Mouse (Mus musculus): ENCODE data around the gene Mfn1. TPM values are rescaled to one million over a fixed set of nuclear protein-coding genes. Genes with fewer than 3 reads are reported as not detected.

Mfn1 gene
- polyA plus RNA-seq, 1 experiment from 2014 or later = 45.0 TPM

DNA sequence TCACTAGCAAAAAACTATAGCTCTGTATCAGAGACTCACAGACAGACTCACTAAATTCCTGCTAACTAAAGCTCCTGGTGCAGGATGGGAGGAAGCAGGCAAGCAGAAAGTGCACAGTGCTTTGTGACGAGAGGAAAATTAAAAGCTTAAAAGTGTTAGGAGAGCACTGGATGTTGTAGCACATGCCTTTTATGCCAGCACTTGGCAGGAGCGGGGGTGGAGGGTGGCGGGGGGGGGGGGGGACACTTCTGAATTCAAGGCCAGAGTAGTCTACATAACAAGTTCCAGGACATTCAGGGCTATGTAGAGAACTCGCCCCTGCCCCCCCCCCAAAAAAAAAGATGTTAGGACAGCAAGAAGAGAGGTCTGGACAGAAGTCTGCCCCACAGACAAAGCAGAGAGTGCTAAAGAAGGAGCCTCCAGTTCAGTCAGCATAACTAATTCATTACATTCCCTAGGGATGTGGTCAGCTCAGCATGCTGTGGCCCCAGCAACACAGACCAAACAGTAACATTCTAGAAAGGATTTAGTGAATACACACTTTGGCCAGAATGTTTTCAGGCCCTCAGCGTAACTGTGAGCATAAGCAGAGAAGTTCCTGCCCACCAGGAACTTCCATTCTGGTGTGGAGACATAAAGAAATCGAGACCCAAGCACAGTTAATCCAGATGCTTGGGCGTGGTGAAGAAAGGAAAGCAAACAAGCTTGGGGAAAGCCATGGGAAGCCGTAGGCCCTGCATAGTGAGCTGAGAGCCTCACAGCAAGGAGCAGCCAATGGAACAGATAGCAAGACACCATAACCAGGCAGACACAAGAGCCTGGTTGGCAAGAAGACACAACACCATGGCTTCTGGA is 33.2 kb upstream of the Mfn1 start:
- no peak; the same call in 1 of the 2 replicates for ATAC-seq (ENCODE audit: low FRiP score, low read depth)
- no peaks in the 10 kb centered on the region for H3K27me3 ChIP-seq
- no peaks in the 10 kb centered on the region for H3K36me3 ChIP-seq
- H3K9ac ChIP-seq = no peak overlapping the region
- H3K27ac ChIP-seq (replicated peaks) = no peak overlapping the region
- no peaks in the 10 kb centered on the region for H3K9me3 ChIP-seq
- H3K4me1 ChIP-seq (replicated peaks) = no peaks in the 10 kb centered on the region
- WGBS = 39% methylated on average over 8 of the region's 8 CpGs
- no peak overlapping the region for H3K4me3 ChIP-seq
- no peak overlapping the region for H3K4me2 ChIP-seq

DNA sequence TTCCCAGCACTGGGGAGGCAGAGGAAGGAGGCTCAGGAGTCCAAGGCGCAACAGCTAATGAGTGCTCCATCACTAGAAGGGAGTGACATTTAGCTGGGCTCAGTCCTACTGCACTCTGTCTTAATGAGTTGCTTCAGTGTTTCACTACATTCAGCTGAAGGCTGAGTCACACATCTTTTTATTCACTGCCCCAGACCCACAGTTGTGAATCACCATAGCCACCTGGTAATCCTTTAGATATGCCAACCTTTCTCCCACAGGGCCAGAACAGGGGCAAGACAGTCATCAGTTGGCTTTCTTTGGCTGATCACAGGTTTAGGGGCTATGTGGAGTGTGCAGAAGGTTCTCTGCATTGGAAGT is 32.6 kb upstream of the Mfn1 start:
- no peak overlapping the region for H3K4me2 ChIP-seq
- H3K9ac ChIP-seq = no peak overlapping the region
- no peaks in the 10 kb centered on the region for H3K4me1 ChIP-seq (replicated peaks)
- no peak for ATAC-seq (ENCODE audit: low FRiP score, low read depth)
- H3K27me3 ChIP-seq = no peaks in the 10 kb centered on the region
- WGBS = 85% methylated on average over 1 of the region's 1 CpGs
- no peaks in the 10 kb centered on the region for H3K9me3 ChIP-seq
- H3K27ac ChIP-seq (replicated peaks) = no peak overlapping the region
- H3K4me3 ChIP-seq = no peak overlapping the region
- no peaks in the 10 kb centered on the region for H3K36me3 ChIP-seq

DNA sequence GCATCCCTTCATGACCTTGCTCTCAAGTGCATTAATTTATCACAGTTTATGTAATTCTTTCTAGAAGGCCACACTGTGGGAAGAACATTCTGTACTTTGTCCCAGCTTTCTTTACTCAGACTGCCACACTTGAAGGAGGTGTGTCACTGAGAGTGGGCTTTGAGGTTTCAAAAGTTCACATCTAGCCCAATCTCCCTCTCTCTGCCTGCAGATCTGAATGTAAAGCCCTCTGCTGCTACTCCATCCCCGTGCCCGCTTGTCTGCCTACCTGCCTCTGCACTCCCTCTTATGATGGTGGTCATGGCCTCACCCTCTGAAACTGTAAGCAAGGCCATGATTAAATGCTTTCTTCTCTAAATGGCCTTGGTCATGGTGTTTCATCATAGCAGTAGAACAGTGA is 28.9 kb upstream of the Mfn1 start:
- no peak overlapping the region for H3K9ac ChIP-seq
- H3K4me3 ChIP-seq = no peak overlapping the region
- no peaks in the 10 kb centered on the region for H3K9me3 ChIP-seq
- H3K27me3 ChIP-seq = no peaks in the 10 kb centered on the region
- ATAC-seq (ENCODE audit: low FRiP score, low read depth) = no peak
- no peaks in the 10 kb centered on the region for H3K36me3 ChIP-seq
- no peak overlapping the region for H3K4me2 ChIP-seq
- H3K4me1 ChIP-seq (replicated peaks) = no peaks in the 10 kb centered on the region
- H3K27ac ChIP-seq (replicated peaks) = no peak overlapping the region
- WGBS = 93% methylated on average over 2 of the region's 2 CpGs

DNA sequence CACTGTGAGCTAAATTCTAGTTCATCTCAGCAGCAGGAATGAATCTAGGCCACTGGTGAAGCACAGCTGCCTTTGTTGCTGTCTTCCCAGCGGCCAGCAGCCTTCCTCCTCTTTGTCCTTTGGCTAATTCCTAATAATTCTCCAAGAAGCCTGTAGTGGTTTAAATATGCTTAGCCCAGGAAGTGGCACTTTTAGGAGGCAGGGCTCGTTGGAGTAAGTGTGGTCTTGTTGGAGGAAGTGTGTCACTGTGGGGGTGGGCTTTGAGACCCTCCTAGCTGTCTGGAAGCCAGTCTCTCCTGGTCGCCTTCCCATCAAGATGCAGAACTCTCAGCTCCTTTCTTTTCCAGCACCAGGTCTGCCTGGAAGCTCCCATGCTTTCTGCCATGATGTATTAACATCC is 23.4 kb upstream of the Mfn1 start:
- no peak overlapping the region for H3K4me2 ChIP-seq
- H3K36me3 ChIP-seq = no peaks in the 10 kb centered on the region
- H3K4me3 ChIP-seq = no peak overlapping the region
- no peak overlapping the region for H3K9ac ChIP-seq
- H3K9me3 ChIP-seq = no peaks in the 10 kb centered on the region
- H3K27me3 ChIP-seq = no peaks in the 10 kb centered on the region
- no peak overlapping the region for H3K27ac ChIP-seq (replicated peaks)
- H3K4me1 ChIP-seq (replicated peaks) = peaks cover 14% of the 10 kb centered on the region
- ATAC-seq (ENCODE audit: low FRiP score, low read depth) = no peak
- WGBS = 68% methylated on average over 3 of the region's 3 CpGs

DNA sequence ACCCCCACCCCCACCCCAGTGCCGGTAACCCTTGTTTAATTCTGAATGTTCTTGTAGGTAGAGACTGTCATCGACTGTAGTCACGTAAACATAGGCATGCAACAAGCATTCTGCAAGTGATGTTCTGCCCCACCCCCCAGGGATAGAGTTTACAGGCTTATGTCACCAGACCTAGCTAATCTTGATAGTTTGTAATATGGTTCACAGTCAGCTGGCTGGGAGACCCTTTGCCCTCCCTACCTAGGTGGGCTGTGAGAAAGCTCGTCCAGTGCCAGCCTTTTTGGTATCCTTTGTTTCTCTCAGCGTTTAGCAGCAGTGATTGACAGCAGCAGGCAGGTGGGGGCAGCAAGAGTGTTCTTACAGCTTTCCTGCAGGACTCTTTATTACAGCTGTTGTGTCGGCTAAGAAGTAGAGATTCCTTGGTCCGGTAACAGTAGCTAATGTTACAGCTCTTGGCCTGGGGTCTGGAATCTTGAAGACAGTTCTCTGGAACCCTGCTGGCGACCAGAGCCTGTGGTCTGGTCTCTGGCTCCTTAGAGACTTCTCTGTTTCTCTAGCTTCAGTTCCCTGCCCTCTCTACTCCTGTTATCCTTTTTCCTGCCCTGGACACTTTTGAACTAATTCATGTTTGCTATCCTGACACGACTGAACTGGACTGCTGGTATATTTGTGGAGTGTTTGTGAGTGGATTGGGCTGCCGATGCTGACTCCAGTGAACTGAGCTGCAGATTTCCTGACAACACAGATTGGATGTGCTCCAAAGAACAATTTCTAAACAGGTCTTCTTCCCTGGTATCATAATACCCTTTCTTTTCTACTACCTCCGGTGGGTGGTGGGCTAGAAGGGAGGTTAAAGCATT is 22.7 kb upstream of the Mfn1 start:
- Histone ChIP-seq H3K27me3 (no peaks in the 10 kb centered on the region), H3K4me1 (replicated peaks) (peaks cover 19% of the 10 kb centered on the region), H3K9ac (no peak overlapping the region), H3K4me2 (no peak overlapping the region), H3K36me3 (no peaks in the 10 kb centered on the region), H3K27ac (replicated peaks) (no peak overlapping the region), H3K9me3 (no peaks in the 10 kb centered on the region), H3K4me3 (no peak overlapping the region)
- no peak for ATAC-seq (ENCODE audit: low FRiP score, low read depth)
- WGBS = 61% methylated on average over 11 of the region's 11 CpGs

DNA sequence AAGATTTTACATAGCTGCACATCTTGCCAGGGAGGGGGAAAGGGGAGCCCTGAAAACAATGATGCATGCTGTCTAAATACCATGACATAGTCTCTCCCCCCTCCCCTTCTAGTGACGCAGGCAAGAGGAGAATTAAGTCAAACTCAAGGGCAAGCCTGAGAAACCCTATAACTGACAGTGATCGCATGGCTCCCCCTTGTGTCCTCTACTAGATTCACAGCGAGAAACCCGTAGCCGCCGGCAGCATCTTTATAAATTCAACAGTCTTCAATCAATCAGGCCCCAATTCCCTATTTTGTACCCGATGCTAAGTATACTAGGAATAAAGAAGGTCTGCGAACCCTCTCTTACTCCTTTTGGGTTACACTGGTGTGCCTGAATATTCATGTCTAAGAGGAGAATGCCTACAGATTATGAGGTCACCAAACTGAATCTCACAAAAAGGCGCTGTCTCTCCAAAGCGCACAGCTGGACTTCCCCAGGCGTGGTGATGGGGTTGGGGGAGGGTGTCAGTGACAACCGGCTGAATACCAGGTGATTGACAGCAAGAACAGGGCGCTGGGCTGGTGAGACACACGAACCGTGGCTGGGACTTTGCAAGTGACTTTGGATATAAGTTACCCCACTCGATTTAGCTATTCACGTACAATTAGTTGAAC is 20.5 kb upstream of the Mfn1 start:
- Histone ChIP-seq H3K4me3 (peak overlapping the region; percentile 17; the same call in 1 of the 2 replicates), H3K27ac (replicated peaks) (peak overlapping the region; percentile 78; the same call in 1 of the 2 replicates), H3K4me2 (peak overlapping the region; percentile 65), H3K9ac (no peak overlapping the region), H3K36me3 (no peaks in the 10 kb centered on the region), H3K27me3 (no peaks in the 10 kb centered on the region), H3K9me3 (no peaks in the 10 kb centered on the region), H3K4me1 (replicated peaks) (peaks cover 38% of the 10 kb centered on the region)
- 3% methylated on average over 17 of the region's 17 CpGs for WGBS
- no peak for ATAC-seq (ENCODE audit: low FRiP score, low read depth)

DNA sequence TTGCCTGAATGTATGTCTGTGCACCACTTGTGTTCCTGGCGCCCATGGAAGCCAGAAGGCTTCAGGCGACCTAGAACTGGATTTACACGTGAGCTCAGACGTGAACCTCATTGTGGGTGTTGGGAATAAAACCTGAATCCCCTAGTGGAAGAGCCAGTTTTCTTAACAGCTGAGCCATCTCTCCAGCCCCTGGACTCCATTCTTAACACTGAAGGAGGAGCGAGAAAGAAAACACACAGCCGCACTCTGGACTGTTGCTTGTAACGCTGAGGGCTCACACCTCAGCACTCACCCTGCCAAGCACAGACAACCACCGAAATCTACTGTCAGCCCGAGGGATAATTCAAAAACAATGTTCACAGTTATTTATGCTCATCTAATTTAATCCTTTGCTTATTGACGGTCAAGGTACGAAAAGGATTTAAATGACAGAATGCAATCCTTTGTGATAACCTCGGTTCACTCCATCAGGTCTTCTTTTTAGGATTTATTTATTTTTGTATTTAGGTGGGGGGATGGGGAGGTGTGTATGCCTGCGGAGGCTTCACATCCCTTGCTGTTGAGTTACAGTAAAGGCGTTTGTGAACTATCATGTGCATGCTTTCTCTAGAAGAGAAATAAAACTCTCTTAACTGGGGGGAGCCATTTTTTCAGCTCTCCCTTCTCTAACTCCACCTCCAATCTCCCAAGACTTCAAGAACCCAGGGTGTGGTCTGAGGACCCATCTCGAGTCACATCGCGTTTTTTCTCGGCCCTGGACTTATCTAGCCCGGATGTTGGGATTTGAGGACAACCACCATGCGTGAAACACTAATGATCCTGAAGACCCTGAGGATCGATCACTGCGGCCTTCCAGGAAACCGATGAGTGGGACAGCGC is 19.5 kb upstream of the Mfn1 start, which contains the start of gene Zfp639:
Gene Zfp639, plus strand, starts transcription at position 764 of the 879 bp plus-strand sequence.
- H3K9ac ChIP-seq = peak within 1 kb of the TSS; percentile 75
- H3K36me3 ChIP-seq = peaks cover 6% of the 10 kb centered on the region
- WGBS = 5% methylated on average over 24 of the region's 24 CpGs
- no peaks in the 10 kb centered on the region for H3K27me3 ChIP-seq
- peak within 1 kb of the TSS; percentile 71 for H3K4me3 ChIP-seq
- ATAC-seq (ENCODE audit: low FRiP score, low read depth) = no peak
- peaks cover 38% of the 10 kb centered on the region for H3K4me1 ChIP-seq (replicated peaks)
- peak within 1 kb of the TSS; percentile 65 for H3K4me2 ChIP-seq
- H3K9me3 ChIP-seq = no peaks in the 10 kb centered on the region
- H3K27ac ChIP-seq (replicated peaks) = peak within 1 kb of the TSS; percentile 78

DNA sequence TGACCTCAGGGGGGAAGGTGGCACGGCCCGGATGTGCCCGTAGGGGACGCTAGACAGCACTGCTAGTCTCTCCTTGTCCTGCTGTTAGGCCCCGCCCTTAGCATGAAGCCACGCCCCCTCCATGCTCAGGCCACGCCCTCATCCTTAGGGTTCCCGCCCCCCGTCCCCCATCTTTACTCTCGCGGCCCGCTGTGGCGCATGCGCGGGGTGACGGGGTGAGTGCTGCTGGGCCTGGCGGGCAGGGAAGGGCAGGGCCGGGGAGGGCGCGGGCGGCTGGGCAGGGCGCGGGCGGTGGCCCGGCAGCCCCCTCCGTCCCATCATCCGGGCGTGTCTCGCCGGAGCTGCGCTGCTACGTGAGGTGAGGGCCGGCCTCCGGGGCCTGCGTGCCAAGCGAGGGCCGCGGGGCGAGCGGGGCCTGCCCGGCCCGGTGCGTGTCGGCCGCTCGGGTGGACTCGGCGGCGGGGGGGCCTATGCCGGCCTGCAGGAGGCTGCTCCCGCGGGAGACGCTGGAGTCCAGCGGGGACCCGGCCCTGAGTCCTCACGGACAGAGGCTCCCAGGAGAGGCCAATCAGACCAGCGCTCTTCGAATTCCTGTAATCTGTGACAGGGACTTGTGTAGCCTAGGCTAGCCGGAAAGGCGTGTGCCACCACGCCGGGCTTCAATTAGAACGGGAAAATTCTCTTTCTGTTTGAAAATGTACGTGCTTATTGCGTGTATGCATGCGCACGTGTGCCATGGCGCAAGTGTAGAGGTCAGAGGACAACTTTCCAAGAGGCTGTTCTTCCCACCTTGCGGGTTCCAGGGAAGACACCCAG is 18.7 kb upstream of the Mfn1 start:
- peak overlapping the region; percentile 75 for H3K9ac ChIP-seq
- H3K27me3 ChIP-seq = no peaks in the 10 kb centered on the region
- no peaks in the 10 kb centered on the region for H3K9me3 ChIP-seq
- peak; percentile 93 for ATAC-seq (ENCODE audit: low FRiP score, low read depth)
- H3K4me3 ChIP-seq = peak overlapping the region; percentile 71
- WGBS = under 1% methylated on average over 67 of the region's 69 CpGs
- H3K4me2 ChIP-seq = peak overlapping the region; percentile 65
- H3K4me1 ChIP-seq (replicated peaks) = peaks cover 38% of the 10 kb centered on the region
- H3K27ac ChIP-seq (replicated peaks) = peak overlapping the region; percentile 78
- H3K36me3 ChIP-seq = peaks cover 6% of the 10 kb centered on the region

DNA sequence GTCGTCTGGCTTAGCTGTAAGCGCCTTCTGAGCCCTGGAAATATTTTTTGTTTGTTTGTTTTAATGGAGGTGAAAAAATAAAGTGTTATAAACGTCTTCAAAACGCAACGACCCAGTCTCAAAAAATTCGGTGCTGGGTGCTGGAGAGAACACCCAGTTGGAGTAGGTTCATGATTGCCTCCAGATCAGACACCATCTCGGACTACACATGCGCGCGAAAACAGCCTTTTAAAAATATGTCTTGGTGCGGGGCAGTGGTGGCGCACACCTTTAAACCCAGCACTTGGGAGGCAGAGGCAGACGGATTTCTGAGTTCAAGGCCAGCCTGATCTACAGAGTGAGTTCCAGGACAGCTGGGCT is 18.1 kb upstream of the Mfn1 start:
- no peak for ATAC-seq (ENCODE audit: low FRiP score, low read depth)
- H3K27ac ChIP-seq (replicated peaks) = peak overlapping the region; percentile 78

DNA sequence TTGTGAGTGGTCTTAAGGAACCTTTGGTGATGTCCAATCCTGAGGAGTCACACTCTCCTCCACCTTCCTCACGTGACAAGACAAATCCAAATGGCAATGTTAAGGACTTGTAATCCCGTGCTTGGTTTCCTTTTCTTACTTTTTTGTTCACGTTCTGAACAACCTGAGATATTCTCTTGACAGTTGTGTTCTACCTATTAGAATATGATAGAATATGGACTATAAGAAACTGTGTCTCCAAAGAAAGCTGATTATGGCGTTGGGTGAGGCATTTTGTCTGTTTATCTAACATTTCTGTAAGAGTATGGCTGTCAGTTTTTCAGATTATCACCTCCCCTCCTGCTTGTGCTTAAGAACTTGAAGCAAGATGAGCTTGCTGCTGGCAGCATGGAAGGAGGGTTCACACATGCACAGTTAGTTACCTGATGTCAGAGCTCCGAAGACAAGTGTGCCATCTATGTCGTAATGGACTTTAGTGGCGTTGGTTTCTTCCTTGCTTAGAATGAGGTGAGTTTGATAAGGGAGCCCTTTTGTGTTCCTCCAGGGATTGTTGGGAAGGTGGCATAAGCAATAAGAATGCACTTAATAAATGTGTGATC is 16.5 kb upstream of the Mfn1 start:
- no peaks in the 10 kb centered on the region for H3K9me3 ChIP-seq
- no peak overlapping the region for H3K9ac ChIP-seq
- ATAC-seq (ENCODE audit: low FRiP score, low read depth) = no peak
- H3K27me3 ChIP-seq = no peaks in the 10 kb centered on the region
- H3K4me3 ChIP-seq = no peak overlapping the region
- peaks cover 16% of the 10 kb centered on the region for H3K36me3 ChIP-seq
- WGBS = 94% methylated on average over 7 of the region's 7 CpGs
- H3K27ac ChIP-seq (replicated peaks) = no peak overlapping the region
- H3K4me2 ChIP-seq = no peak overlapping the region
- peaks cover 38% of the 10 kb centered on the region for H3K4me1 ChIP-seq (replicated peaks)

More for the DNA sequence above, 18.1 kb upstream of the Mfn1 start:
- peaks cover 6% of the 10 kb centered on the region for H3K36me3 ChIP-seq
- WGBS = 5% methylated on average over 13 of the region's 13 CpGs
- peak overlapping the region; percentile 75 for H3K9ac ChIP-seq
- H3K4me1 ChIP-seq (replicated peaks) = peaks cover 38% of the 10 kb centered on the region
- H3K27me3 ChIP-seq = no peaks in the 10 kb centered on the region
- H3K9me3 ChIP-seq = no peaks in the 10 kb centered on the region
- peak overlapping the region; percentile 65 for H3K4me2 ChIP-seq
- peak overlapping the region; percentile 71 for H3K4me3 ChIP-seq

Data from hindbrain, embryonic 15.5 days (tissue).